Mouse (Mus musculus) CD4-positive, CD25-positive, alpha-beta regulatory T cell, adult 4 months (primary cell): ENCODE results near the gene H2-M5. TPM values are rescaled to one million over a fixed set of nuclear protein-coding genes. Genes with fewer than 3 reads are reported as not detected.

Source experiments
- ATAC-seq: one replicate; pipeline ENCODE4 v1.8.0; 2017
- polyA plus RNA-seq, 2 experiments: library from polyadenylated mRNA; unstranded; fragments of 100-300 nt; shearing (Covaris generic); gene quantifications; one replicate each; pipeline ENCODE4 v1.2.1; 2017

The H2-M5 gene
- polyA plus RNA-seq, 2 experiments from 2014 or later = not detected

- no peak for ATAC-seq
Measured at GRCm38 (mm10) chr17:36948286-36948685, 41.1 kb downstream of the H2-M5 start.

GRCm38 (mm10) chr17:36947051-36947819 is 42.1 kb downstream of the H2-M5 start:
- no peak for ATAC-seq

- peak; percentile 57 for ATAC-seq
Measured at GRCm38 (mm10) chr17:36944121-36944775, 45.1 kb downstream of the H2-M5 start.

- ATAC-seq = no peak
Measured at GRCm38 (mm10) chr17:36943691-36944090, 45.6 kb downstream of the H2-M5 start.

GRCm38 (mm10) chr17:36942791-36943471 is 46.4 kb downstream of the H2-M5 start, which contains the start of gene Rnf39:
Gene Rnf39, plus strand, starts transcription at chr17:36942918.
- peak; percentile 30 for ATAC-seq

GRCm38 (mm10) chr17:36942391-36942790 is 46.9 kb downstream of the H2-M5 start:
- peak; percentile 79 for ATAC-seq

- ATAC-seq = no peak
Measured at GRCm38 (mm10) chr17:36938056-36938455, 51.3 kb downstream of the H2-M5 start.

Other genes starting within 250 kb of the H2-M5 start
- gene H2-M10.5, start 216.6 kb downstream of the H2-M5 start, polyA plus RNA-seq = not detected
- gene H2-M10.6, start 177.4 kb downstream of the H2-M5 start, polyA plus RNA-seq = not detected
- 10 to 100 TPM; 76.3 to 99.4 TPM for gene Trim26, start 152.4 kb downstream of the H2-M5 start, polyA plus RNA-seq
- under 1 TPM in 1 of 2 experiments, not detected in 1; 0.79 TPM for gene Trim15, start 122.3 kb downstream of the H2-M5 start, polyA plus RNA-seq
- gene Trim10, start 120.0 kb downstream of the H2-M5 start, polyA plus RNA-seq = under 1 TPM in 1 of 2 experiments, not detected in 1; 0.28 TPM
- gene Trim40, start 99.4 kb downstream of the H2-M5 start, polyA plus RNA-seq = not detected
- gene Trim31, start 91.4 kb downstream of the H2-M5 start, polyA plus RNA-seq = not detected
- gene Rnf39, start 46.6 kb downstream of the H2-M5 start, polyA plus RNA-seq = not detected
- gene Ppp1r11, start 37.8 kb downstream of the H2-M5 start, polyA plus RNA-seq = 100 to 1,000 TPM; 196 to 201 TPM
- gene Znrd1, start 31.0 kb downstream of the H2-M5 start, polyA plus RNA-seq = 10 to 100 TPM; 67.9 to 82.1 TPM
- 1 to 10 TPM; 5.5 to 8.2 TPM for gene Znrd1as, start 30.9 kb downstream of the H2-M5 start, polyA plus RNA-seq
- gene 2410137M14Rik, start 8.3 kb downstream of the H2-M5 start, polyA plus RNA-seq = not detected
- gene Zfp57, start 11.6 kb upstream of the H2-M5 start, polyA plus RNA-seq = not detected
- not detected for gene Mog, start 33.9 kb upstream of the H2-M5 start, polyA plus RNA-seq
- 1 to 10 TPM; 4.7 to 8.6 TPM for gene Gabbr1, start 56.4 kb upstream of the H2-M5 start, polyA plus RNA-seq
- gene Olfr90, start 99.0 kb upstream of the H2-M5 start, polyA plus RNA-seq = under 1 TPM in 1 of 2 experiments, not detected in 1; 0.11 TPM
- gene Olfr91, start 108.7 kb upstream of the H2-M5 start, polyA plus RNA-seq = not detected
- not detected for gene Olfr92, start 130.6 kb upstream of the H2-M5 start, polyA plus RNA-seq
- not detected for gene Olfr93, start 172.0 kb upstream of the H2-M5 start, polyA plus RNA-seq
- gene Ubd, start 204.4 kb upstream of the H2-M5 start, polyA plus RNA-seq = under 1 TPM in 1 of 2 experiments, not detected in 1; 0.70 TPM
- not detected for gene Olfr94, start 211.5 kb upstream of the H2-M5 start, polyA plus RNA-seq
- not detected for gene Olfr95, start 223.6 kb upstream of the H2-M5 start, polyA plus RNA-seq
- not detected for gene Olfr96, start 230.6 kb upstream of the H2-M5 start, polyA plus RNA-seq
- gene Olfr97, start 247.8 kb upstream of the H2-M5 start, polyA plus RNA-seq = not detected